Mouse (Mus musculus) B cell, adult 67 days (primary cell): ENCODE results near the gene Spata48. TPM values are rescaled to one million over a fixed set of nuclear protein-coding genes. Genes with fewer than 3 reads are reported as not detected.

Experiments
- total RNA-seq, 2 experiments: library from RNA; stranded (reverse); gene quantifications; 4 replicates each; pipeline ENCODE4 v1.2.4; 2023

Spata48 gene
- total RNA-seq, result 1 to 10 TPM; 5.0 to 5.6 TPM

GRCm38 (mm10) chr11:11461635-11462560 is at the start of gene Spata48, which contains the start of gene Zpbp:
Gene Spata48 (plus strand): TSS chr11:11462094.
Gene Zpbp (minus strand): TSS chr11:11462408.

Other genes starting within 250 kb of the Spata48 start
- gene Zpbp, start 314 bp downstream of the Spata48 start, total RNA-seq, result 1 to 10 TPM in 1 of 2 experiments, under 1 TPM in 1; 0.92 to 2.3 TPM
- gene 4930512M02Rik, start 165.7 kb downstream of the Spata48 start, total RNA-seq, result not detected
- 100 to 1,000 TPM; 325 to 354 TPM for gene Ikzf1, start 222.9 kb downstream of the Spata48 start, total RNA-seq